Mouse (Mus musculus): ENCODE measurements around the gene Svs5.
"Not testable (repeated sequence)": the region's sequence is repeated elsewhere in the genome, so short reads cannot be mapped to it uniquely, and the experiment has no call there.

DNA sequence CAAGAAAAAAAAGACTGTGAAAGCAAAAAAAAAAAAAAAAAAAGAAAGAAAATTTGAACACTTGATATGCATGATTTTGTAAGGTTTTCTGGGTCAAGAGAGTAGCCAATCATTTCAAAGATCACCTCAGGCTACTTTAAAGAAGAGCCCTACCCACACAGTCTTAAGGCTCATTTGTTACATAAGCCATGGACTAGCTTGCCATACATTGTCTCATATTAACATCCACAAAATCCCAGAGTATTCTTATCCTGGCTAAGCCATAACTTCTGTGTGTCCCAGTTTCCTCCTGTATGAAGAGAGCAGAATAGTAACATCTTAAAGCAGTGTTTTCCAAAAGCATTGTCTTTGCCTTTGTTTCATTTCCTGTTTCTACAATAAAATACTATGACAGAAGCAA lies 17.1 kb upstream of the Svs5 start:
- not testable (repeated sequence) for TF ChIP-seq POLR2A (IDR thresholded peaks at IDR 0.05; ENCODE audit: low read depth, low read length); CTCF (IDR thresholded peaks at IDR 0.05; ENCODE audit: extremely low read depth, insufficient read length, insufficient replicate concordance, low read depth, low read length)
